Mouse (Mus musculus): ENCODE results near the gene Cdk4.

DNA sequence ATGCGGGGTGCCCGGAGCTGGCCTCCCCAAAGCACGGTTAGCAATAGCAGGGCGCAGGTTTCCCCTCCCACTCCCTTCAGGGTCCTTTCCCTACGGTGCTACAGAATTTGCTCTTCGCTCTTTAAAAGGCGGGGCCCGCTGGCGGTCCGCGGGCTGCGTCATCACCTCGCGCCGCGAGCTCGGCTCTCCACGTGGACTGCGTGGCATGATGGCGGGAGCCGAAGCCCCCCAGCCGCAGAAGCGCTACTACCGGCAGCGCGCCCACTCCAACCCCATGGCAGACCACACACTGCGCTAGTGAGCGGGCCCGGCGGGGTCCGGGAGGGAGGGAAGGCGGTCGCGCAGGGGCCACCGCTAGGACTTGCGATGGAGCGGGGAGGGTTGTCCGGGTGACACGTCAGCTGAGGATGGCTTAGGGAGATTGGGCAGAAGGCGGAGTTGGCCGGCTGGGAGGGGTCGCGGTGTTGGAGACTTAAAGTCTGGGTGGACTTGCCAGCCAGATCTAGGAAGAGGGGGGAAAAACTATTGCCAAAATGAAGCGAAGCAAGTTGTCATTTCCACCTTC is 21.5 kb upstream of the Cdk4 start:
- TF ChIP-seq CTCF (conservative IDR thresholded peaks at IDR 0.05; ENCODE audit: low read length) (no peak), POU5F1 (IDR thresholded peaks at IDR 0.05; ENCODE audit: borderline replicate concordance, low read length) (no peak)

Measured in E14TG2a.4 (cell line).